Mouse (Mus musculus) forebrain, embryonic 13.5 days (tissue): ENCODE data around the gene Nfkbiz. TPM values are rescaled to one million over a fixed set of nuclear protein-coding genes. Genes with fewer than 3 reads are reported as not detected.

ENCODE experiments used
- ATAC-seq: fragments of 200-750 bp; cut with Nextera tagmentation; 2 replicates; pipeline ENCODE4 v1.8.0; 2017
- H3K27ac ChIP-seq: fragments of 300-500 bp; sonication (generic); 2 replicates; pipeline ENCODE4 v1.5.1; 2015; ENCODE audit warnings: inconsistent platforms, mild to moderate bottlenecking, moderate library complexity
- H3K27me3 ChIP-seq: fragments of 300-500 bp; sonication (generic); 2 replicates; pipeline ENCODE4 v1.6.1; 2015; ENCODE audit warnings: mild to moderate bottlenecking, inconsistent platforms
- H3K36me3 ChIP-seq: fragments of 300-500 bp; sonication (generic); 2 replicates; pipeline ENCODE4 v1.6.1; 2015; ENCODE audit warnings: mild to moderate bottlenecking, inconsistent platforms; ENCODE audit not compliant: poor library complexity, severe bottlenecking
- H3K4me1 ChIP-seq: fragments of 300-500 bp; sonication (generic); 2 replicates; pipeline ENCODE4 v1.6.1; 2015; ENCODE audit warnings: inconsistent platforms
- H3K4me2 ChIP-seq: fragments of 300-500 bp; sonication (generic); 2 replicates; pipeline ENCODE4 v1.6.1; 2015; ENCODE audit warnings: inconsistent platforms, mild to moderate bottlenecking, moderate library complexity
- H3K4me3 ChIP-seq: fragments of 300-500 bp; sonication (generic); 2 replicates; pipeline ENCODE4 v1.5.1; 2015; ENCODE audit warnings: mild to moderate bottlenecking, inconsistent platforms
- H3K9ac ChIP-seq: fragments of 300-500 bp; sonication (generic); 2 replicates; pipeline ENCODE4 v1.6.1; 2015; ENCODE audit warnings: mild to moderate bottlenecking, inconsistent platforms
- H3K9me3 ChIP-seq: fragments of 300-500 bp; sonication (generic); replicated peaks from 2 replicates; pipeline ENCODE4 v1.6.1; 2016; ENCODE audit warnings: inconsistent platforms
- WGBS: fragments of 180-500 bp; shearing (Covaris S2); methylation state at CpG from one replicate; pipeline ENCODE4 v1.1.7; 2015; 5-methylcytosine and 5-hydroxymethylcytosine counted together
- polyA plus RNA-seq: library from polyadenylated mRNA; unstranded; fragments of >200 nt; fragmentation: Nextera tagmentation; extraction: Ambion mirVana; gene quantifications from 2 replicates; pipeline ENCODE4 v1.2.1, GENCODE M21; 2015

Gene Nfkbiz
- polyA plus RNA-seq, 1 experiment from 2014 or later: 1.6 TPM

DNA sequence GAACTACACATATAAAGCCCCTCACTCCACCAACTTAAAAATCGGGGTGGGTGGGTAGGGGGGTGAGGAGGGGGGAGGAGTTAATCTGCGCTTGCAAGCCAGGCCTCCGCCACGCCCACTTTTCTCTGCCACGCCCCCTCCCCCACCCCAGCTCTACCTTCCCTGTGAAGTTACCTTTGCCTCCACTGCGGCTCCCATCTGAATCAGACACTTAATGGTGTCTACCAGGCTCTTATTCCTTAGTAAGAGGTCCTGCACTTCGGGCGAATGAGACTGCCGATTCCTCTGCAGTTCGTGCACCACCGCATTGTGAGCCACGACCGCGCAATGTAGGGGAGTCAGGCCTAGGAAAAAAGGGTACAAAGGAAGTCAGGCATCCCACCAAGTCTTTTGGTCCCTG, 23.2 kb downstream of the Nfkbiz start:
- Histone ChIP-seq H3K36me3 (peaks cover 48% of the 10 kb centered on the region), H3K9ac (no peak overlapping the region), H3K4me1 (peaks cover 15% of the 10 kb centered on the region), H3K4me2 (no peak overlapping the region), H3K4me3 (no peak overlapping the region), H3K27me3 (peaks cover 4% of the 10 kb centered on the region; the same call in 1 of the 2 replicates), H3K9me3 (no peaks in the 10 kb centered on the region), H3K27ac (no peak overlapping the region)
- 80% methylated on average over 14 of the region's 14 CpGs for WGBS
- ATAC-seq: no peak

DNA sequence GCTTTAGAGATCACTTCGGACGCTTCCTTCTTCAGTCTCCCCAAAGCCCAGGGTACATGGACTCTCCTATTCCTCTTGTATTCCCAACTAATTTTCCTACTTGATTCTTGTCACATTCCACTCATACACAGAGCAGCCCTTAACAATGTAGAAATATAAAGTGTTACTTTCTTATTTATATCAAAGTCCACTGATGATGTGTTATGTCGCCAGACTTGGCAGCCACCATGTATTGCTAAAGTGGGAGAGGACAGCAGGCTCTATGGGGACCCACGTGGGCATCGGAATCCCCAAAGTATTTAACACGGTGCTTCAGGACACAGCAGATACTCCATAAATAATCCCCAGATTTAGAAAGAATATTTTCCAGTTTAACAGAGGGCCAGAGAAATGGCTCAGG, 24.0 kb downstream of the Nfkbiz start:
- Histone ChIP-seq H3K4me3 (no peak overlapping the region), H3K27ac (no peak overlapping the region), H3K9me3 (no peaks in the 10 kb centered on the region), H3K27me3 (no peaks in the 10 kb centered on the region), H3K4me1 (peaks cover 9% of the 10 kb centered on the region; the same call in 1 of the 2 replicates), H3K9ac (no peak overlapping the region), H3K36me3 (peaks cover 48% of the 10 kb centered on the region), H3K4me2 (no peak overlapping the region)
- ATAC-seq: no peak
- WGBS: 93% methylated on average over 6 of the region's 6 CpGs

DNA sequence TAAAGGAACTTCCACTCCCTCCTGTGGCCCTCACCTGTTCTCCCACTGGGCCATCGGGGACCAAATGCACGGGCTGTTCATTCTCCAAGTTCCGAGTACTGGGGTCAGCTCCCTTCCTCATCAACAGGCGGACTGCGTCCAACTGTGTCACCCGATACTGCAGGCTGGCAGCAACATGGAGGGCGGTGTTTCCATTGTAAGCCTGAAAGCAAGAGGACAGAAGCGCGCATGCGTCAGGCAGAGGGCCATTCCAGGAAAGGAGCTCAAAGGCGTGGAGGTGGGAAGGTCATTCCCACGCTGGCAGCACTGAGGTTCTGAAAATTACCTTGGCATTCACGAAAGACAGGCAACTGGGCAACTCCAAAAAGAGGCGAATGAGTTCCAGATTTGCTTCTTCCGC, 24.8 kb downstream of the Nfkbiz start:
- no peak overlapping the region for H3K27ac ChIP-seq
- H3K4me1 ChIP-seq: peaks cover 1% of the 10 kb centered on the region; the same call in 1 of the 2 replicates
- no peak overlapping the region for H3K4me2 ChIP-seq
- WGBS: 86% methylated on average over 15 of the region's 15 CpGs
- peaks cover 48% of the 10 kb centered on the region for H3K36me3 ChIP-seq
- H3K4me3 ChIP-seq: no peak overlapping the region
- ATAC-seq: no peak
- no peaks in the 10 kb centered on the region for H3K9me3 ChIP-seq
- H3K27me3 ChIP-seq: no peaks in the 10 kb centered on the region
- no peak overlapping the region for H3K9ac ChIP-seq

DNA sequence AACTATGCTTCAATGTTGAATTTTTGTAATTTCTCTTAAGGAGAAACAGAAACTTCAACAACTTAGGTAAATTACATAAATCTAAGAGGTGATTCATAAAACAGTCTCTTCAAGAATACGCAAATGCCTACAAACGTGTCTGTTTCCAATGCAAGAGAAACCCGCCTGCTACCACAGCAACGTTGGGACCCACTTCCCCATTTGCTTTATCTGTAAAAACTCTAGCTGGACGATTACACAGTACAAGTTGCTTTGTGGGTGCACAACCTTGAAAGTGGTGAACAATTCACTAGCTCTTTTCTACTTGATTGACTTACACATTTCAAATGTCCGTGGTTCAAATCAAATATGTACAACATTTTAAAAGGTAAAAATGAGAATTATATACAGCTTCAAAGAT, 26.9 kb downstream of the Nfkbiz start:
- Histone ChIP-seq H3K36me3 (peaks cover 39% of the 10 kb centered on the region), H3K4me1 (0 out of 2 replicates have a peak, but pooled peaks cover 3% of the 10 kb centered on the region), H3K4me3 (no peak overlapping the region), H3K4me2 (no peak overlapping the region), H3K27me3 (no peaks in the 10 kb centered on the region), H3K27ac (no peak overlapping the region), H3K9ac (no peak overlapping the region), H3K9me3 (no peaks in the 10 kb centered on the region)
- ATAC-seq: no peak
- WGBS: 93% methylated on average over 6 of the region's 6 CpGs

DNA sequence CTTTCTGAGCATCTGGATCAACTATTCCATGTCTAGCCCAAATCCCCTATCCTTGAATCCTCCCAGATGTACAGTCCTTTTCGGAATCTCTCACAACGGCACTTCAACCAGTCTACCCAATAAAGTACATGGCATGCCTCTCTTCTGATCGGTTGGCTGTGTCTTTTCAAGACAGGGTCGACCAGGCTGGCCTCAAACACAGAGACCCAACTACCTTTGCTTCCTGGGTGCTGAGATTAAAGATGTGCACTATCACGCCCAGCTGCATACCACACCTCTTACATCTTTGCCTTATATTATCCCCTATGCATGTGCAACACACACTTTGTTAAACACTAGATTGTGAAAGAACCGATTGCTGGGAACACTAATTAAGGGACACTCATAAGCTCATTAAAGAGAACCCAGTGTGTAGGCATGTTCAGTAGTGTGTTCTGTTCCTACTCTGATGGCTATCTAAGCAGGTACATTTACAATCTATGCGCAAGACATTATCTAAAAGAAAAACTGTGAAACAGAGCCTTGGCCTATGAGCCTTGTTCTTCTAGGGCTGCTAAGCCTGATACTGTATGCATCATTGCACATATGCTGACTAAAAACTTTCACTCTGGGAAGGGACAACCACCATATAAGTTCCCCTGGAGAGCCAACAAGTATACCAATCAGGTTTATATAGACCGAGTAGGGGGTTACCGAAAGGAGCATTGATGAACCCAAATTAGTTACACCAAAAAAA, 28.8 kb downstream of the Nfkbiz start:
- H3K9me3 ChIP-seq: no peaks in the 10 kb centered on the region
- H3K27ac ChIP-seq: no peak overlapping the region
- peaks cover 23% of the 10 kb centered on the region for H3K36me3 ChIP-seq
- ATAC-seq: no peak
- no peak overlapping the region for H3K9ac ChIP-seq
- H3K27me3 ChIP-seq: no peaks in the 10 kb centered on the region
- 0 out of 2 replicates have a peak, but pooled peaks cover 3% of the 10 kb centered on the region for H3K4me1 ChIP-seq
- 93% methylated on average over 9 of the region's 9 CpGs for WGBS
- no peak overlapping the region for H3K4me3 ChIP-seq
- no peak overlapping the region for H3K4me2 ChIP-seq

DNA sequence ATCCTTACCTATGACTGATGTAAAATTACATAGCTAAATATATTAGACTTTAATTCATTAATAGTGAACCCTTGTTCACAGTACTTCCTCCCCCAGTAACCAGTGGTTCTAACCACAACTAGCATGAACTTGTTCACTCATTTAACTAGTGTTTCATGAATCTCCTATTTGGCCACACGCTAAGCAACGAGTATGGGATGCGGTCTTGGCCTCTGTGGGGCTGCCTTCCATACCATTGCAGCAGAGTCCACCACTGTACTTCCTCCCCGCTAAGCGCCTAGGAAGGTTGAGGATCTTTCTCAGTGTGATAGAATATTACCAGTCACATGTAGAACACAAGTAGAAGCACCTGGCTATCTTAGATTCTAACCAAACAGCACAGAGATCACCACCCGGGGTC, 29.4 kb downstream of the Nfkbiz start:
- no peak overlapping the region for H3K27ac ChIP-seq
- no peaks in the 10 kb centered on the region for H3K27me3 ChIP-seq
- WGBS: 95% methylated on average over 6 of the region's 6 CpGs
- 0 out of 2 replicates have a peak, but pooled peaks cover 3% of the 10 kb centered on the region for H3K4me1 ChIP-seq
- no peak overlapping the region for H3K9ac ChIP-seq
- no peak for ATAC-seq
- H3K9me3 ChIP-seq: no peaks in the 10 kb centered on the region
- H3K4me2 ChIP-seq: no peak overlapping the region
- peaks cover 17% of the 10 kb centered on the region for H3K36me3 ChIP-seq
- H3K4me3 ChIP-seq: no peak overlapping the region

GRCm38 (mm10) chr16:55807505-55807932, 31.2 kb downstream of the Nfkbiz start:
- H3K4me1 ChIP-seq: 0 out of 2 replicates have a peak, but pooled peaks cover 3% of the 10 kb centered on the region
- H3K9me3 ChIP-seq: no peaks in the 10 kb centered on the region
- no peaks in the 10 kb centered on the region for H3K27me3 ChIP-seq
- H3K4me2 ChIP-seq: no peak overlapping the region
- ATAC-seq: peak; percentile 78; the same call in 1 of the 2 replicates
- H3K9ac ChIP-seq: no peak overlapping the region
- no peak overlapping the region for H3K27ac ChIP-seq
- H3K4me3 ChIP-seq: no peak overlapping the region
- peaks cover 1% of the 10 kb centered on the region for H3K36me3 ChIP-seq
- 55% methylated on average over 6 of the region's 6 CpGs for WGBS

DNA sequence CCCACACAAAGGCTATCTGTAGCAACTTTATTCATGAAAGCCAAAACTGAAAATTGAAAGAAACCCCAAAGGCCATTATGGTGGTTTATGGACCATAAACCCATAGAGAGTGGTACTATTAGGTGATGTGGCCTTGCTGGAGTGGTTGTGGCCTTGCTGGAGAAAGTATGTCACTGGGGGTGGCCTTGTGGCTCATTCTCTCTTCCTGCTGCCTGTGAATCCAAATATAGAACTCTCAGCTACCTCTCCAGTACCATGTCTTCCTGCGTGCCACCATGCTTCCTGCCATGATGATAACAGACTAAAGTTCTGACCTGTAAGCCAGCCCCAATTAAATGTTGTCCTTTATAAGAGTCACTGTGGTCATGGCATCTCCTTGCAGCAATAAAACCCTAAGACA, 33.9 kb downstream of the Nfkbiz start:
- ATAC-seq: no peak
- no peak overlapping the region for H3K4me3 ChIP-seq

GRCm38 (mm10) chr16:55801629-55802028, 37.1 kb downstream of the Nfkbiz start:
- H3K9ac ChIP-seq: no peak overlapping the region
- no peaks in the 10 kb centered on the region for H3K27me3 ChIP-seq
- no peak overlapping the region for H3K4me2 ChIP-seq
- H3K4me1 ChIP-seq: no peaks in the 10 kb centered on the region
- no peaks in the 10 kb centered on the region for H3K36me3 ChIP-seq
- no peak overlapping the region for H3K4me3 ChIP-seq
- WGBS: 85% methylated on average over 1 of the region's 1 CpGs
- ATAC-seq: no peak
- no peak overlapping the region for H3K27ac ChIP-seq
- H3K9me3 ChIP-seq: no peaks in the 10 kb centered on the region

More for the DNA sequence above, 33.9 kb downstream of the Nfkbiz start:
- H3K4me1 ChIP-seq: 0 out of 2 replicates have a peak, but pooled peaks cover 3% of the 10 kb centered on the region
- no peak overlapping the region for H3K4me2 ChIP-seq
- 90% methylated on average over 1 of the region's 1 CpGs for WGBS
- H3K36me3 ChIP-seq: no peaks in the 10 kb centered on the region
- H3K9ac ChIP-seq: no peak overlapping the region
- H3K27ac ChIP-seq: no peak overlapping the region
- no peaks in the 10 kb centered on the region for H3K9me3 ChIP-seq
- H3K27me3 ChIP-seq: no peaks in the 10 kb centered on the region

- 88% methylated on average over 7 of the region's 7 CpGs for WGBS
- Histone ChIP-seq H3K9me3 (no peaks in the 10 kb centered on the region), H3K4me3 (no peak overlapping the region), H3K36me3 (no peaks in the 10 kb centered on the region), H3K4me1 (no peaks in the 10 kb centered on the region), H3K9ac (no peak overlapping the region), H3K27ac (no peak overlapping the region), H3K4me2 (no peak overlapping the region), H3K27me3 (no peaks in the 10 kb centered on the region)
- ATAC-seq: no peak
Measured at GRCm38 (mm10) chr16:55798845-55799244, 39.9 kb downstream of the Nfkbiz start.

GRCm38 (mm10) chr16:55790326-55790725, 48.4 kb downstream of the Nfkbiz start:
- no peak overlapping the region for H3K27ac ChIP-seq
- H3K4me3 ChIP-seq: no peak overlapping the region
- H3K9ac ChIP-seq: no peak overlapping the region
- no peaks in the 10 kb centered on the region for H3K4me1 ChIP-seq
- 94% methylated on average over 7 of the region's 7 CpGs for WGBS
- H3K27me3 ChIP-seq: no peaks in the 10 kb centered on the region
- no peak for ATAC-seq
- no peaks in the 10 kb centered on the region for H3K36me3 ChIP-seq
- H3K9me3 ChIP-seq: no peaks in the 10 kb centered on the region
- H3K4me2 ChIP-seq: no peak overlapping the region

GRCm38 (mm10) chr16:55789291-55789690, 49.4 kb downstream of the Nfkbiz start:
- Histone ChIP-seq H3K27ac (no peak overlapping the region), H3K9me3 (no peaks in the 10 kb centered on the region), H3K4me1 (no peaks in the 10 kb centered on the region), H3K36me3 (no peaks in the 10 kb centered on the region), H3K9ac (no peak overlapping the region), H3K27me3 (no peaks in the 10 kb centered on the region), H3K4me2 (no peak overlapping the region), H3K4me3 (no peak overlapping the region)
- ATAC-seq: no peak
- 50% methylated on average over 1 of the region's 1 CpGs for WGBS

DNA sequence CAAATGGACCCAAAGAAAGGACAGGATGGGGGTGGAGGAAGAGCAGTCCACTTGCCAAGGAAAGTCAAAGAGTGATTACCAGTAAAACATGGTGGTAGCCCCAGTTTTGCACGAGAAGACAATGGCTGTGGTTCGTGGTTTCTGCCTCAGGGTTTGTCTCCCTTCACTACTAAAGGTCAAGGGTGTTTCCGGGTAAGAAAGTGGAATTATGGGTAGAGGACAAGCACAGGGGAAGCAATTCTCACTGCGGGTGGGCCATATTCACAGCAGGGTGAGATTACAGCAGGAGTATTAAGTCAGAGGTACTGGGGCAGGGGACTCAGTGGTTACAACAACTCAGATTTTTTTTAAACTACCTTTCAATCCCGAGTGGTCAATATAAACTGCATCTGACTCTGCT, 50.0 kb downstream of the Nfkbiz start:
- Histone ChIP-seq H3K9ac (no peak overlapping the region), H3K27ac (no peak overlapping the region), H3K4me1 (no peaks in the 10 kb centered on the region), H3K27me3 (no peaks in the 10 kb centered on the region), H3K9me3 (no peaks in the 10 kb centered on the region), H3K4me2 (no peak overlapping the region), H3K4me3 (no peak overlapping the region), H3K36me3 (no peaks in the 10 kb centered on the region)
- ATAC-seq: no peak
- WGBS: 87% methylated on average over 5 of the region's 5 CpGs
